Mouse (Mus musculus) heart, postnatal 4 days (tissue): Measurements from ENCODE around the gene Chrna9. TPM values are rescaled to one million over a fixed set of nuclear protein-coding genes. Genes with fewer than 3 reads are reported as not detected.

Experiments
- DNase-seq: peaks from one replicate; pipeline ENCODE4 v3.0.0; 2021
- total RNA-seq, 2 experiments: library from RNA; stranded (reverse); gene quantifications; 2 replicates each; pipeline ENCODE4 v1.2.3; 2021

The Chrna9 gene
- under 1 TPM in 1 of 2 experiments, not detected in 1; 0.54 TPM for total RNA-seq

DNA sequence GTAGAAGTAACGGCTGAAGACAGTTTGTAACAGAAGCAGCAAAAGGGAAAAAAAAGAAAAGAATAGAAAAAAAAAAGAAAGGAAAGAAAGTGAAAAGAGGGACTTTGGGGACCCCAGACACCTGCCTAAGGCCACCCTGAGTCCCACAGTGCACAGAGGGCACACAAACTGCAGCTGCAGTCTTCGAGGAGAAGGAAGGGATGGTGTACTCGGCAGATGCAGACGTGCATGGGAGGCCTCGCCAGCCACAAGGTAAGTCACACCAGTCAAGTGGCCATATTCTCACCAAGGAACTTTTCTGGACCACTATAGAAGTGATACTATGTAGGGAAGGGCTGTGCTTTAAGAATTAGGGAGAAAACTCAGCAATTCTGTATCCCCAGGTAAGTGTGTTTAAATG, at the start of gene Chrna9:
Gene Chrna9, plus strand, starts transcription at position 139 of the 400 bp plus-strand sequence.
- DNase-seq: no peak

DNA sequence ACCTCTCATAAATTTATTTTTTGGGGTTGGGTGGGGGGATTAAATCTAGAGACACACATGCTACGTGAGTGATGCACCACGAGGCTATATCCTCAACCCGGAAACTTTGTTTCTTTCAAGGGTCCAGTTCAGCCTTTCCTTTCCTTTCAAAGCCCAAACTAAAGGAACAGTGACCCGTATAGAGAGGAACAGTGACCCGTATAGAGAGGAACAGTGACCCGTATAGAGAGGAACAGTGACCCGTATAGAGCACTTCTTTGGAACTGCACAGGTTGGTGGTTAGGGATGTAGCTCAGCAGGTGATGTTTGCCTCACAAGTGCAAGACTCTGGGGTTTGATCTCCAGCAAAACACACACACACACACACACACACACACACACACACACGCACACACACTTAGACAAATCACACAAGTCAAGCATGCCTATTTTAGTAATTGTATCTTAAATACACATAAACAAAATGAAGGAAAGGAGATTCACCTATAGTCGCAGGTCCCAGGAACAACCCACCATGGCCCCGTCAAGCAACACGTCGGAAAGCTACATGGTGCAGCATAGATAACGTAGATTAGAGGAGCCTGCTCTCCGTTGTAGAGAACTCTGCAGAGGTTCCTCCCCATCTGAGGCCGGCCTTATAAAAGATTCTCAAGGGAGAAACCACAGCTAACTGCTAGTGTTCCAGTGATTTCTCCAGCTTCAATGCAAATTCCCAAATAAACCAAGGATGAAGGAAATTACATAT, 48.9 kb upstream of the Chrna9 start:
- DNase-seq: no peak

DNA sequence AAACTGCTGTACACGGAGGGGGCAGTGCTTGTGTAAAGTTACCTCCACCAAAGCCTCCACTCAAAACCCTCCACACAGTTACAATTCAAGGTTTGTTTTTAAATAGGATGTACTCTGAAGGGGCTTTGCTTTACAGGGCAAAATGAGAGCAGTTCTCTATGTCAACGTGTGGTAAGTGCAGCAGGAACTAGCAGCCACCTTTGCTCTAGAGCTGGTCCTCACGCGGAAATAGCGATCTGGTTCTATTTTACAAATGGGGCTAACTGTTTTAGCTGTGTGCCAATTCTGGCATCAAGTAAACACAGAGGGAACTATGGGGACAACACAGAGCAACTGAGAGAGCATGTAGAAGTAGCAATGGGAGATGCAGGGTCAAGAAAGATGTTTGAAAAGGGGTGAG, 46.6 kb upstream of the Chrna9 start:
- DNase-seq: no peak

DNA sequence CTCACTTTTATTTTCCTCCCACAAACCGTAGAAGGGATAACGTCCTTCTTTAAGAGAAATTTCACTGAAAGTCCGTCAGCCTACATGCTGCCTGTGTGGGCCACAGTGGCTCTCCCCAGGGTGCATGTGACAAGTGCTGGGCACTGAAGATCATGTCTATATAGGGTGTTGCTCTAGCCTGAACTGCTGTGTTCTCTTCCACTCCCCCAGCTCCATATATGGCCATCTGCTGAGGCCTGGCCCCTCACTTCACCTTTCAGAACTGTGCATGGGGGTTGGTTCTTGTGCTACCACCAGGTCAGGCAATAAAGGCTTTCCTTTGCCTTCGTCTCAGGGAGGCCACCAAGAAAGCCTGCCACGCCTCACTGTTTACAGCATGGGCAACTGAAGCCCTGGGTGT, 45.7 kb upstream of the Chrna9 start:
- DNase-seq: no peak

DNA sequence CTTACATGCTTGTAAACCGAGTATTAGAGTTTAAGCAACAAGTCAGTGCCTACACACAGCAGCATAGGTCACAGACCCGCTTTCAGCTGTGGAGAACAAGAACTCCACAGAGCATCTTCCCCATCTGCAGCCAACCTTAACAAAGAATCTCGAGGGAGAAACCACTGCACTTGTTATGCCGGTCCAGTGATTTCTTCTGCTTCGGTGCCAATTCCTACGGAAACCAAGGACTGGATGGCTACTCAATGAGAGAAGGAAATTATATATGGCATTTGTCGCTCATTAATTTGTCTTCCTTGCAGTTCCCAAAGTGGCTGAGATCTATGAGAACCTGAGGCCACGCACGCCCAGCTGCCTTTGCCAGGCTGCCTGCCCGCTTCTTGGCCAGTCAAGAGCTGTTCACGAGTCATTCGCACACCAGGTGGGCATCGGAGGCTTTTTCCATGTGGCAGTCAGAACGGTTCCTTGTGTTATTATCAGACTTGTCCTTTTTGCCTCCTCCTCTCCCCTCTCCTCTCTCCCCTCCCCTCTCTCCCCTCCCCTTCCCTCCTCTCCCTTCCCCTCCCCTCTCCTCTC, 43.4 kb upstream of the Chrna9 start:
- DNase-seq: no peak

DNA sequence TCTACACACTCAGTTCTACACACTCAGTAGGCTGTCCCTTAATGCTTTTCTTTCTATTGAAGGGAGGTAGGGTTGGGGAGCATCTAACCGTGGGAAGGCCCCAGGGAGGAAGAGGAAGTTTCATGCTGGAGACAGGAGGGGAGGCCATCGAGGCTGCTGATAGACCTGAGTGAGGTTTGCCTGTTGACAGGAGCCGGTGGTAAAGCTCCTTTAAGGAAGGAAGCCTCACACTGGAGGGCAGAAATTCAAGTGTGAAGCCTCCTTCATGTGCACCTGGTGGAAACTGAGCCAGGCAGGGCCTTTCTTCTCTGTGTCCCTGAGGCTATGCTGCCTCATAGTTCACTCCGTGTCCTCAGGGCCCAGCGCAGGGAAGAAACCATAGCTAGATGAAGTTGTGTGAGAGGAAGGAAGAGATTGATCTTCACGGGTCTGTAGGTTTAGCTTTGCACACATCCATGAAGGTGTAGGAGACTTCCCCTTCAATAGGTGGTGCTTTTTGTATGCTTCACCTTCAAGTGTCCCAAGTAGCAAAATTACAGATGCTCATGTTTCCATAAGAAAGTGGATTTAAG, 39.5 kb upstream of the Chrna9 start:
- DNase-seq: no peak

DNA sequence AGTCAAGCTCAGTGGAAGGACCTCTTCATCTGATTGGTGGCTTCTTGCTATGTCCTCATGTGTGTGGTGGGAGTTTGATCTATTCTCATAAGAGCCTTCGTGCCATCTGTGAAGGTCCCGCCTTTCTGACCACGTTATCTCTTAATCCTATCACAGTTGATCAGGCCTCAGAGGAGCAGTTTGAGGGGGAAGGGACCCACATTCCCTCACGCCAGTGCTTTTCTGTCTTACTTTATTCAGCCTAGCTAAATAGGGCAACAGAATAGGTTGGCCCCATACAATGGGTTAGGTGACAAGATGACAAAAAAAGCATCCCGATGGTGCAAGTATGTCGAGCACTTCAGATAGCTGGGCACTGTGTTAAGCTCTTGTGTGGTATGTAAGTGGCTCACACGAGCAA, 39.0 kb upstream of the Chrna9 start:
- no peak for DNase-seq

DNA sequence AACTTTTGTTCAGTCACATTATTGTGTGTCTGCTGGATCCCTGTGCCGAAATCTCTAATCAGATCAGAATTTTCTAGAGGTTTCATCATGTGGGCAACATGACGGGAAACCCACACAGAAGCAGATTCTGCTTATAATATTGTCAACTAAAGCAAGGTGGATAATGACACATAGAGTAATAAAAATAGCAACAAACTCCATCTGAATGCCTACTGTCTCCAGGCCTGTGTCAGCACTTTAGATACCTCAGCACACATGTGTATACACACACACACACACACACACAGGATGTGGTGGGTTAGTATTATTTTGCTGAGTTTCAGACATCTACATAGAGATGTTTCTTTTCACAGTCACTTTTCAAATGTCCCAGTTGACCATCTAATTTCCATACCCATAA, 37.0 kb upstream of the Chrna9 start:
- no peak for DNase-seq

DNA sequence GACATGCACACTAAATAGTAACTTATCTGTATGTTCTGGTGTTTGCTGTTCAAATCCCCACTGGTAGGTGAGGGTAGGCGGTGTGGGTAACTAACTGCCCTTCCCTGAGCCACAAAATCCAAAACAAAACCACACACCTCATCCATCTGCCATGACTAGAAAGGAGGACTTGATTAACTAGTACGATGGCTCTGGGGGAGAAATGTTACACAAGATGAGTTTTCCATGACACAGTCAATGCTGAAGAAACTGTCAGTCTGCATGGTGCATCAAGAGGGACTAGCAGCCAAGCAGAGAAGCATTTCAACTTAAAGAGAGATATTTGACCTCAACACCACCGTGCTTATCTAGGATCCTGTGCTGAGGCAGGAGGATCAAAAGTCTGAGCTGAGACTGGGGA, 36.0 kb upstream of the Chrna9 start:
- DNase-seq: no peak

DNA sequence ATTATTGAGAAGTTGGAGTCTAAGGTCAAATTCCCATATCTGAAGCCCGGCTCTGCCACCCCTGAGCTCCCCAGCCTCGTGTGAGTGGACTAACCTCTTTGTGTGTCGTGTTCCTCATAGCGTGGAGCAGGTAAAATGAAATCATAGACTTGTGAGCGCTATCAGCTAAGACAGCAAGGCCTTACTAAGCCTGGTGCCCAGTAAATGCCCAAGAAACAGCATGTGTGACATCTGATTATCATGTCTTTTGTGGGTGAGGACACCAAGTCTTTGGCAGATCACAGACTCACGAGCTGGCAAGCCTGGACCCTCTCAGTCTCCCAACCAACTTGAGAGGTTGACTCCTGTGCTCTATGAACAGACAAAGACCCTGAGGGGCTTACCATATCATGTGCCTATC, 34.6 kb upstream of the Chrna9 start:
- DNase-seq: no peak

DNA sequence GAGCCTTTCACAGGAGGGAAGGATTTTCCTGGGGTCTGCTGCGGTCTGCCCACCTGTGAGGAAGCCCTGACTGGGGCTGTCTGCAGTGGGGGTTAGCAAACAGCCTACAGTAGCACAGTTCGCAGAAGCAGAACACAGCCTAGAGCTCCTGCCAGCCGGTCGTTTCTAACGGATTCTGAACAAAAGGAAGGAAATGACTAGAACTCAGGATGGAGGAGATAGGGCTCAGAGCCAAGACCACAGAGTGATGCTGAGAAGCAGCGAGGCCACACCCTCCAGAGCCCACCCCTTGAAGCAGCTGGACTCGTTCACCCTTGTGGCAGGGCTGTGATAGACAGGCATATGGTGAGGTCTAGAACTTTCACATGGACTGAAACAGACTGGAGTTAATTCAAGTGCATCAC, 33.9 kb upstream of the Chrna9 start:
- peak; percentile 52 for DNase-seq

DNA sequence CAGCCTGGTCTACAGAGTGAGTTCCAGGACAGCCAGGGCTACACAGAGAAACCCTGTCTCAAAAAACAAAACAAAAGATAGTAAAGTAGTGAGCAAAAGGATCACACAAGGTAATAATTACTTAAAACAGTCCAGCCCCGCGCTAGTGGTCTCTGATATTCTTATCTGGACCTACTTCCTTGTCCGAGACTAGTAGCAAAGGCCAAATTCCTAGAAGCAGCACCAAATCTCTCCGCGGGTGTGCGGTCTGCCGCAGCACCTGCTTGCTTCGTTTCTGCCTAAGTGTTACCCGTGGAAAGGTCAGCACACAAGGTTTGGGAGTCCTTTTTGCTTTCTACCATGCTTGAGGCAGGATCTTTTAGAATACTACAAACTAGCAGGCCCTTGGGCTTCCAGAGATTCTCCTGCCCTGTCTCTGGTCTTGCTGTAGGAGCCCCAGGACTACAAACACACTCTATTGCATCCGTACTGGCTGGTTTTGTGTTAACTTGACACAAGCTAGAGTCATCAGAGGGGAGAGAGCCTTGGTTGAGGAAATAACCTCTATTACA, 32.8 kb upstream of the Chrna9 start:
- DNase-seq: no peak

DNA sequence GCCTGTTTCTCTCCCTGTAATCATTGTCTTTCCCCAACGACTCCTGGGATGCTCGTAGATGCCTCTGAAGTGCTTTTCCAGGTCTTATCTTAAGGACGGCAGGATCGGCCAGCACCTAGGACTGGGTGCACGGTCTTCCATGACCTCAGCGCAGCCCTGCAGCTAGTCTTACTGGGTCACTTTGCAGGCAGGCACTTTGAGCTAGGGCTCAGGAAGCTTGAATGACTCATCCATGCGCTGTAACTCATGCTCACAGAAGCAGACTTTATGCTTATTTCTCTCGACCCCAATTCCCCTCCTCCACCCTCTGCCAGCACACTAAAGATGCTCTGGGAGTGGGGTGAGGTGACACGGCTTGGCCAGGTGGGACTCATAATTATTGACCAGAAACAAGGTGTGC, 31.9 kb upstream of the Chrna9 start:
- DNase-seq: no peak

DNA sequence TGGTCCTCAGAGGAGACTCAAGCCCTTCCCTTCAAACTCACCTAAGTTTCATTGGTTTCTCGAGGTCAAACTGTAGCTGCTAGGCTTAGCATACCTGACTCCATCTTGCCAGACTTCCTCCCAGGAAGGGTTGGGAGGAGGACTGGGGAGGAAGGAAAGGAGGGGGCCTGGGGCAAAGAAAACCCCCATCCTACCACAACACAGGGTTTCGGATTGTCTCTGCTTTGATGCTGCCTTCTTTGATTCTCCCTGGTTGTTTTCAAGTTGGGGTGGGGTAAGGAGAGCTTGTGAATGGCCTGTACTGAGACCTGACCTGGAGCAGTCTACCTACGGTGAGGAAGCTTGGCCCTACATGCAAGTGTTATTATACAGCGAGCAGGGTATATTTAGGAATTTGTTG, 30.2 kb upstream of the Chrna9 start:
- DNase-seq: no peak

DNA sequence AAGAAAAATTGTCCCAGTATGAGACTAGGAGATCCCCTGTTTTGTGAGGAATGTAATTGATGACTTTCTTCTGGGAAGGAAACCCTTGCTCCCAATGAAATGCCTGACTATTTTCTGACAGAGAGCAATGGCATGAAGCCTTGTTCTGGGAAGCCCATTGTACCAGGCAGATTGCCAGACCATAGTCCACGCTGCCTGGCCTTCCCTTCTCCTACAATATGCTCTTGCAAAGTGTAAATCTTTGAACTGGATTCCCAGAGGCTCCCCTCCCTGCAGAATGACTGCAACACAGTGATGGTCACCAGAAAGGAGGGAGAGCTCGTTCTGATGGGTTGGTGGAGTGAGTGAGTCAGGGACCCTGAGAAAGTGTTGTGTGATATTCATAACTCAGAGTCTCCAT, 26.0 kb upstream of the Chrna9 start:
- DNase-seq: no peak

DNA sequence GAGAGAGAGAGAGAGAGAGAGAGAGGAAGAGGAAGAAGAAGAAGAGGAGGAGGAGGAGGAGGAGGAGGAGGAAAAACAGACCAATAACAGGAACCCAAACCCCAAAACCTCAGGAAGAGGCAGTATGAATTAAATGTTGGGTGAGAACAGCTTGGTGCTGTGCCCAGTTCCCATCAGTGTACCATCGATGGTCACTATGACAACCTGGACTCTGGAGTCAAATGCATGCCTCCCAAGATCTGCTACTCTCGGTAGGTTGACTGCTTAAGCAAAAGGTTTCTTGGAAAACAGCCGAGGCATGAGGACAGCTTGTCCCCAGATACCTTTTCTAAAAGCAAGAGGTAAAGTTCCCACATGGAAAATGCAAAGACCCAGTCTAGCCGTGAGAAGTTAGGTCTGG, 25.4 kb upstream of the Chrna9 start:
- DNase-seq: no peak

DNA sequence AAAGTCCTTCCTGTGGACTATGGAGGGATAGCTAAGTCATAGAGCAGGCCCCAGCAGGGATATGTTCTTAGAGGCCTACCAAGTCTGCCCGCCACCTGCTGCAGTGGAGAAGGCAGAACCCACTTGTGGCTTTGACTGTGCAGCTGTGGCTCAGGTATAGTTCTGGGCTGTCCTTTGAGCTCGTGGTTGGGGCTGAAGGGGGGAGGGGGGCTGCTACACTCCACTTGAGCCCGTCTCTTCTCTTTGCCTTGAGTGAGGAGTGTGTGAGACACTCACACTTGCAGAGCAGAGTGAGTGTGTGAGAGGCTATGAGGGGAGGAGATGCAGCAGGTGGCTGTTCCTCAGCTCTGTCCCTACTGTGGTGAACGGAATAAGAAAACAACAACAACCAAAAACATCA, 24.3 kb upstream of the Chrna9 start:
- no peak for DNase-seq

DNA sequence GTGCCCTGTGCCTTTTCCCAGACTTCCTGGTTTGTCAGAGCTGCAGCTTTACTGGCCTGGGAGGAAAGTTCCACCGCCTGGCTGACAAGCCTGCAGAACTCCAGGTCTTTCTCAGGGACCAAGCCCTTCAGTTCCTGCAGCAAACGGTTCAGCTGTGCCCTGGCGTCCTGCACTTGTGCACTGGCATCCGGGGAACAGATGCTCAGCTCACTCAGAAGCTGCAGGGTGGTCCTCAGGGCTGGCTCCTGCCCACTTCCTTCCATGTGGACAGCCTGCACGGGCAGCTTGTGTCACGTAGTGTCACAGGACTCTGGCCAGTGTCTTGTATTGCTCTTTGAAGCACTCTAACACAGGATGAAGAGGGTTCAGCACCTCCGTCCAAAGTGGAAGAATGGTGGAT, 23.0 kb upstream of the Chrna9 start:
- DNase-seq: no peak

DNA sequence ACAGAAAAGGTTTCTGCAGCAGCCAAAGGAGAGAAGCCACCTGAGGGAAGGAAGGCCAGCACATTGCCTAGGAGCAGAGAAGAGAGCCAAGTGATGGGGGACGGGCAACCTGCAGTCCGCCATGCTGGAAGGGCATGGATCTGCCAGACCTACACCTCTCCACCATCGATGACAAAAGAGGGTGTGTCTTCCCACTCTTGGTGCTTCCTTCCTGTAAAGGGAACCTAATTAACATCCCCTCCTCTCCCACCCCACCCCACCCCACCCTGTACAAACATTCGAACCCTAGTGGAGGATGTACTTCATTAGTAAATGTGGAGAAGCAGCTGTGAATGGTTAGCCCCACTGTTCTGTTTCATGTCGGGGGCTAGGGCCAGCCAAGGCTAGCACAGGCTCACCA, 22.5 kb upstream of the Chrna9 start:
- DNase-seq: no peak

DNA sequence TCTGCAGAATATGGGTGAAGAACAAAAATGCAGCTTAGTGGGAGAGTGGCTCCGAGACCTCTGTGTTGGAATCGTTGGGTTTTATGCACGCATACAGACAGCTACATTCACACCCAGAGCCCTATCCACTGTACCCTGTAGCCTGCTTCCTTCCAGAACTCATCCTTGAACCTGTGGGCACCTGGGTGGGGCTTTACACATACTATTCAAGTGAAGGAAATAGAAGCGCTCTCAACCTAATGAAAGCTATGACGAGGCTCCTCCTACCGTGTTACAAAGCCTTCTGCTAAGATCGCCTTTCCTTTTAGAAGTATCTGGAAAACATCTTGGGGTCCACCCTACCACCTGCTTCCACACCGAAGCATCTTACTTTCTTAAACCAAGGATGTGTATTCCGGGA, 21.6 kb upstream of the Chrna9 start:
- DNase-seq: no peak

DNA sequence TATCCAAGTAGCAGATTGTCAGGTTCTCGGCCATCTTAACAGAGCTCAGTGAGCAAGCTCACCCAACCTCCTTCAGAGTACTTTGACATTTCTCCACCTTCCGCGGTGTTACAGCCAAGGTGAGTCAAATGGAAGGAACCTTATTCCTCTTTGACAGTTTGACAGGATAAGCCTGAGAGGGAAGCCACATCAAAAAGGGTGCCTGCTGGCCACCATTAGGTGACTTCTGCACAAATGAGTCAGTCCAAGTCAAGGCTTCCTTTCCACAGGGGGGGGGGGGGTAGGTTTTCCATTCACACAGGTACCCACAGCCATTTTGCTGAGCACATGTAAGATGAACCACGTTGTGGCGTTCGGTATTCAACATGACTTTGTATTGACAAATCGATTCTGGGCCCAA, 20.4 kb upstream of the Chrna9 start:
- no peak for DNase-seq

DNA sequence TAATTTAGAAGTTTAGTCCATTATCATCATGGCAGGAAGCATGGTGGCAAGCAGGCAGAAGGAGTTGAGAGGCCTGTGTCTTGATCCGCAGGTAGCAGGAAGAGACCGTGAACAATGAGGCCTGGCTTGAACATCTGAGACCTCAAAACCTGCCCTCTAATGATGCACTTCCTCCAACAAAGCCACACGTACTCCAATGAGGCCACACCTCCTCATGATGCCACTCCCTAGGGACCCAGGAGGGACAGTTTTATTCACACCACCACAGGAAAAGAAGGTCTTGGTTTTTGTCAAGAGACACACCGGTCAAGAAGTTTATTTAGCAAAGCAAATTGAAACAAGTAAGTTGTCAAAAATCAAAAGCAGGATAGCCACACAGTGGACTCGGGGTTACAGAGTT, 17.8 kb upstream of the Chrna9 start:
- no peak for DNase-seq

DNA sequence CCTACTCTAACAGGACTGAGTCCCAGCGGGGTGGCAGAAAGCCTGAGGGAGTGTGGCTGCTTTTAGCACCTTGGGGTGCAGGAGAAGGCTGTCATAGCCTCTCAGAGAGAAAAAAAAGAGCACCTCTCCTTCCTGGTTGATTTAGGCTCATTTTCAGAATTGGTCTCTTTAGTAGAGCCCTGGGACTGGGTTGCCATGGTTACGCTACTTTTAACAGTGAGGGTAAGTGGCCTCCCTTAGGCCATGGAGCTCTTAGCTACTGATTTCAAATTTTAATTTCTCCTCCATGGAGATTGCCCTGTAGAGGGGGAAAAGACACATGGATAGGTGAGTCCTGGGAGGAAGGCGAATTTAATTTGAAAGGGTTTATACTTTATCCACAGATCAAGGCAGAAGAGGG, 16.1 kb upstream of the Chrna9 start:
- no peak for DNase-seq

DNA sequence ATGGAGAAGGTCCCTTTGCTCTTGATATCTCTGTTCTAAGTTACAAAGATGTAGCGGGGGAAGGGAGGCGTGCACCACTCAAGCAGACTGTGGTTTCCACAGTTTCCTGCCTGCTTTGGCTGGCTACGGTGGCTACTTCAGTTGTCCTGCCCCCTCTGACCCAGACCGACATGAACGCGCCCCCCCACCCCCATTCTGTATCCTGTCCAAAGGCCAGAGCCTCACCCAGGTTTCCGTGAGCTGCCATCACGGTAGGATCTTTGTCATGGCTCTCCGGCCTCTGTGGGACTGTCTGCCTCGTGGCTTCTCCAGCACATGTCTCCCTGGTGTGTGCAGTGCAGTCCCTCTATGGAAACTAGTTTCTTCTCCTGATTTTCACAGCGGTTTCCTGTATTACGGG, 15.4 kb upstream of the Chrna9 start:
- DNase-seq: no peak
